Mouse (Mus musculus) adrenal gland, adult 2 months (tissue): ENCODE data around the gene Ipmk. TPM values are rescaled to one million over a fixed set of nuclear protein-coding genes. Genes with fewer than 3 reads are reported as not detected.

ENCODE experiments used
- DNase-seq: peaks from one replicate; pipeline ENCODE4 v3.0.0; 2021
- long read RNA-seq: library from polyadenylated mRNA; stranded (forward); transcript quantifications from one replicate; pipeline ENCODE4 v2.0.0, GENCODE M21; 2021
- polyA plus RNA-seq: library from polyadenylated mRNA; depleted of rRNA; stranded (reverse); fragments of >200 nt; gene quantifications from 2 replicates; pipeline ENCODE4 v1.2.3, GENCODE M21; 2012; rRNA removed
- total RNA-seq, 2 experiments: library from RNA; stranded (reverse); gene quantifications; 2 replicates each; pipeline ENCODE4 v1.2.3; 2021

Ipmk gene
- total RNA-seq, result 10 to 100 TPM; 13.8 to 17.6 TPM
- polyA plus RNA-seq, result 3.7 and 4.0 TPM in 2 replicates
- long read RNA-seq, full-length matches to known transcripts, result 5 of 6 reads
- long read RNA-seq, partial matches to known transcripts, result 0 of 6 reads
- long read RNA-seq, other reads (novel, unspliced or antisense), result 1 of 6 reads

GRCm38 (mm10) chr10:71347509-71347949 lies at the start of gene Ipmk:
Ipmk (plus strand) TSS chr10:71347763.
- peak; percentile 100 for DNase-seq

GRCm38 (mm10) chr10:71300161-71300560 lies 47.4 kb upstream of the Ipmk start:
- no peak for DNase-seq

GRCm38 (mm10) chr10:71302490-71302889 lies 45.1 kb upstream of the Ipmk start:
- DNase-seq, result no peak

GRCm38 (mm10) chr10:71306190-71306589 lies 41.4 kb upstream of the Ipmk start:
- peak; percentile 44 for DNase-seq

GRCm38 (mm10) chr10:71306759-71307158 lies 40.8 kb upstream of the Ipmk start:
- DNase-seq, result no peak

- no peak for DNase-seq
Measured at GRCm38 (mm10) chr10:71308199-71308598, 39.4 kb upstream of the Ipmk start.

- no peak for DNase-seq
Measured at GRCm38 (mm10) chr10:71310288-71310687, 37.3 kb upstream of the Ipmk start.

- DNase-seq, result no peak
Measured at GRCm38 (mm10) chr10:71314596-71314995, 33.0 kb upstream of the Ipmk start.

GRCm38 (mm10) chr10:71316056-71316455 lies 31.5 kb upstream of the Ipmk start:
- no peak for DNase-seq

GRCm38 (mm10) chr10:71316497-71316896 lies 31.1 kb upstream of the Ipmk start:
- no peak for DNase-seq

- no peak for DNase-seq
Measured at GRCm38 (mm10) chr10:71323669-71324068, 23.9 kb upstream of the Ipmk start.

- no peak for DNase-seq
Measured at GRCm38 (mm10) chr10:71326123-71326522, 21.4 kb upstream of the Ipmk start.

GRCm38 (mm10) chr10:71326789-71327188 lies 20.8 kb upstream of the Ipmk start:
- peak; percentile 60 for DNase-seq

GRCm38 (mm10) chr10:71327386-71327785 lies 20.2 kb upstream of the Ipmk start:
- DNase-seq, result no peak

GRCm38 (mm10) chr10:71328382-71328781 lies 19.2 kb upstream of the Ipmk start:
- DNase-seq, result no peak

- DNase-seq, result no peak
Measured at GRCm38 (mm10) chr10:71328870-71329269, 18.7 kb upstream of the Ipmk start.

- no peak for DNase-seq
Measured at GRCm38 (mm10) chr10:71329295-71329694, 18.3 kb upstream of the Ipmk start.

- no peak for DNase-seq
Measured at GRCm38 (mm10) chr10:71330070-71330469, 17.5 kb upstream of the Ipmk start.

- no peak for DNase-seq
Measured at GRCm38 (mm10) chr10:71331908-71332307, 15.7 kb upstream of the Ipmk start.

- no peak for DNase-seq
Measured at GRCm38 (mm10) chr10:71332376-71332775, 15.2 kb upstream of the Ipmk start.

- DNase-seq, result no peak
Measured at GRCm38 (mm10) chr10:71332859-71333258, 14.7 kb upstream of the Ipmk start.

GRCm38 (mm10) chr10:71337733-71338132 lies 9.8 kb upstream of the Ipmk start:
- DNase-seq, result no peak

GRCm38 (mm10) chr10:71338156-71338905 lies 9.2 kb upstream of the Ipmk start:
- DNase-seq, result no peak

GRCm38 (mm10) chr10:71339463-71339862 lies 8.1 kb upstream of the Ipmk start:
- DNase-seq, result no peak
